Mouse (Mus musculus) forebrain, postnatal 0 days (tissue): ENCODE results near the gene Gpkow. TPM values are rescaled to one million over a fixed set of nuclear protein-coding genes. Genes with fewer than 3 reads are reported as not detected.

Experiments used
- ATAC-seq: fragments of 200-750 bp; cut with Nextera tagmentation; 2 replicates; pipeline ENCODE4 v1.8.0; 2017; ENCODE audit warnings: mild to moderate bottlenecking, moderate library complexity
- DNase-seq: peaks from one replicate; pipeline ENCODE4 v3.0.0-alpha.2; 2015
- H3K27ac ChIP-seq: fragments of 300-500 bp; sonication (generic); 2 replicates; pipeline ENCODE4 v1.5.1; 2014; ENCODE audit warnings: low read depth, mild to moderate bottlenecking, antibody characterized with exemption, low read length, moderate library complexity, mixed read lengths
- H3K27me3 ChIP-seq: fragments of 300-500 bp; sonication (generic); 2 replicates; pipeline ENCODE4 v1.6.1; 2014; ENCODE audit warnings: mild to moderate bottlenecking, low read length, mixed read lengths; ENCODE audit not compliant: insufficient read depth
- H3K36me3 ChIP-seq: fragments of 300-500 bp; sonication (generic); 2 replicates; pipeline ENCODE4 v1.6.1; 2014; ENCODE audit warnings: mild to moderate bottlenecking, moderate library complexity; ENCODE audit not compliant: insufficient read depth
- H3K4me1 ChIP-seq: fragments of 300-500 bp; sonication (generic); 2 replicates; pipeline ENCODE4 v1.6.1; 2014; ENCODE audit warnings: antibody characterized with exemption; ENCODE audit not compliant: insufficient read depth
- H3K4me2 ChIP-seq: fragments of 300-500 bp; sonication (generic); 2 replicates; pipeline ENCODE4 v1.6.1; 2014; ENCODE audit warnings: low read depth, mild to moderate bottlenecking, moderate library complexity
- H3K4me3 ChIP-seq: fragments of 300-500 bp; sonication (generic); 2 replicates; pipeline ENCODE4 v1.5.1; 2014; ENCODE audit warnings: low read depth, low read length, mixed read lengths
- H3K9ac ChIP-seq: fragments of 300-500 bp; sonication (generic); 2 replicates; pipeline ENCODE4 v1.6.1; 2014; ENCODE audit warnings: mild to moderate bottlenecking
- H3K9me3 ChIP-seq: fragments of 300-500 bp; sonication (generic); 2 replicates; pipeline ENCODE4 v1.6.1; 2016; ENCODE audit warnings: low read length
- CTCF ChIP-seq: sonication (generic); IDR thresholded peaks from 2 replicates; pipeline ENCODE4 v1.5.1; 2016; ENCODE audit warnings: antibody characterized with exemption, control low read depth, low read depth
- WGBS: fragments of 180-500 bp; shearing (Covaris S2); extraction: QIAGEN DNeasy Blood & Tissue Kit; methylation state at CpG from one replicate; pipeline ENCODE4 v1.1.7; 2014; 5-methylcytosine and 5-hydroxymethylcytosine counted together
- polyA plus RNA-seq: library from polyadenylated mRNA; unstranded; fragments of >200 nt; fragmentation: Nextera tagmentation; extraction: Ambion mirVana; gene quantifications from 2 replicates; pipeline ENCODE4 v1.2.1, GENCODE M21; 2015
- total RNA-seq: library from RNA; depleted of rRNA; stranded (reverse); fragments of >200 nt; gene quantifications from 2 replicates; pipeline ENCODE4 v1.2.3, GENCODE M21; 2014

Gene Gpkow
- total and polyA plus RNA-seq, 2 experiments from 2014 or later = 21.0 to 41.2 TPM

- ATAC-seq = peak; percentile 21; the same call in 1 of the 2 replicates
- no peaks in the 10 kb centered on the region for H3K4me1 ChIP-seq
- peak; percentile 56 for TF ChIP-seq CTCF
- no peak for DNase-seq
- H3K27ac ChIP-seq = no peak overlapping the region
- H3K4me3 ChIP-seq = no peak overlapping the region
- H3K4me2 ChIP-seq = no peak overlapping the region
- H3K36me3 ChIP-seq = peaks cover 4% of the 10 kb centered on the region; the same call in 1 of the 2 replicates
- no peaks in the 10 kb centered on the region for H3K9me3 ChIP-seq
- H3K27me3 ChIP-seq = no peaks in the 10 kb centered on the region
- H3K9ac ChIP-seq = no peak overlapping the region
- 36% methylated on average over 25 of the region's 26 CpGs for WGBS
These were observed 36.7 kb downstream of the Gpkow start for GRCm38 (mm10) chrX:7733571-7734156.

- Histone ChIP-seq H3K27ac (no peak overlapping the region), H3K4me2 (no peak overlapping the region), H3K4me3 (no peak overlapping the region), H3K27me3 (no peaks in the 10 kb centered on the region), H3K9me3 (no peaks in the 10 kb centered on the region), H3K36me3 (peaks cover 4% of the 10 kb centered on the region; the same call in 1 of the 2 replicates), H3K4me1 (no peaks in the 10 kb centered on the region), H3K9ac (no peak overlapping the region)
- no peak for TF ChIP-seq CTCF
- ATAC-seq = no peak
- 71% methylated on average over 14 of the region's 14 CpGs for WGBS
- no peak for DNase-seq
These were observed 42.6 kb downstream of the Gpkow start for GRCm38 (mm10) chrX:7739336-7740081.

- TF ChIP-seq CTCF = no peak
- Histone ChIP-seq H3K9ac (no peak overlapping the region), H3K27ac (no peak overlapping the region), H3K9me3 (no peaks in the 10 kb centered on the region), H3K4me3 (no peak overlapping the region), H3K4me1 (no peaks in the 10 kb centered on the region), H3K27me3 (no peaks in the 10 kb centered on the region), H3K36me3 (peaks cover 4% of the 10 kb centered on the region; the same call in 1 of the 2 replicates), H3K4me2 (no peak overlapping the region)
- ATAC-seq (no peak), DNase-seq (no peak)
- 77% methylated on average over 10 of the region's 10 CpGs for WGBS
These were observed 43.3 kb downstream of the Gpkow start for GRCm38 (mm10) chrX:7740082-7740819.

- Histone ChIP-seq H3K4me1 (no peaks in the 10 kb centered on the region), H3K27ac (no peak overlapping the region), H3K4me2 (no peak overlapping the region), H3K9ac (no peak overlapping the region), H3K36me3 (peaks cover 4% of the 10 kb centered on the region; the same call in 1 of the 2 replicates), H3K4me3 (no peak overlapping the region), H3K9me3 (no peaks in the 10 kb centered on the region), H3K27me3 (no peaks in the 10 kb centered on the region)
- ATAC-seq (no peak), DNase-seq (no peak)
- 72% methylated on average over 5 of the region's 5 CpGs for WGBS
- no peak for TF ChIP-seq CTCF
These were observed 44.2 kb downstream of the Gpkow start for GRCm38 (mm10) chrX:7741103-7741502.

- DNase-seq (no peak), ATAC-seq (0 out of 2 replicates have a peak, but pooled peaks have one; percentile 14)
- H3K4me2 ChIP-seq = no peak overlapping the region
- no peaks in the 10 kb centered on the region for H3K36me3 ChIP-seq
- 48% methylated on average over 5 of the region's 5 CpGs for WGBS
- no peaks in the 10 kb centered on the region for H3K9me3 ChIP-seq
- H3K4me3 ChIP-seq = no peak overlapping the region
- peak; percentile 52 for TF ChIP-seq CTCF
- no peak overlapping the region for H3K27ac ChIP-seq
- H3K4me1 ChIP-seq = no peaks in the 10 kb centered on the region
- no peaks in the 10 kb centered on the region for H3K27me3 ChIP-seq
- H3K9ac ChIP-seq = no peak overlapping the region
These were observed 46.5 kb downstream of the Gpkow start for GRCm38 (mm10) chrX:7743470-7743869.

- ATAC-seq = no peak
- 68% methylated on average over 1 of the region's 1 CpGs for WGBS
These were observed 48.0 kb downstream of the Gpkow start for GRCm38 (mm10) chrX:7744940-7745339.

GRCm38 (mm10) chrX:7745429-7745828 lies 48.5 kb downstream of the Gpkow start:
- ATAC-seq = no peak
- TF ChIP-seq CTCF = no peak
- H3K4me2 ChIP-seq = no peak overlapping the region
- H3K27ac ChIP-seq = no peak overlapping the region
- no peaks in the 10 kb centered on the region for H3K9me3 ChIP-seq
- no peaks in the 10 kb centered on the region for H3K27me3 ChIP-seq
- no peak overlapping the region for H3K9ac ChIP-seq
- no peaks in the 10 kb centered on the region for H3K36me3 ChIP-seq
- H3K4me1 ChIP-seq = no peaks in the 10 kb centered on the region
- DNase-seq = no peak
- WGBS = 93% methylated on average over 8 of the region's 8 CpGs
- H3K4me3 ChIP-seq = no peak overlapping the region

More at GRCm38 (mm10) chrX:7744940-7745339, 48.0 kb downstream of the Gpkow start:
- H3K9me3 ChIP-seq = no peaks in the 10 kb centered on the region
- H3K9ac ChIP-seq = no peak overlapping the region
- H3K4me1 ChIP-seq = no peaks in the 10 kb centered on the region
- no peak overlapping the region for H3K4me3 ChIP-seq
- H3K27me3 ChIP-seq = no peaks in the 10 kb centered on the region
- H3K36me3 ChIP-seq = no peaks in the 10 kb centered on the region
- no peak overlapping the region for H3K4me2 ChIP-seq
- DNase-seq = no peak
- no peak overlapping the region for H3K27ac ChIP-seq
- no peak for TF ChIP-seq CTCF
